Mouse (Mus musculus) heart, postnatal 0 days (tissue): ENCODE data around the gene Crcp.

Experiments
- CTCF ChIP-seq: IDR thresholded peaks from 2 replicates; pipeline ENCODE4 v1.5.1; 2016; ENCODE audit warnings: antibody characterized with exemption, control low read depth, low read depth
- EP300 ChIP-seq: IDR thresholded peaks from 2 replicates; pipeline ENCODE4 v1.6.1; 2016; ENCODE audit warnings: antibody characterized with exemption, low read depth

DNA sequence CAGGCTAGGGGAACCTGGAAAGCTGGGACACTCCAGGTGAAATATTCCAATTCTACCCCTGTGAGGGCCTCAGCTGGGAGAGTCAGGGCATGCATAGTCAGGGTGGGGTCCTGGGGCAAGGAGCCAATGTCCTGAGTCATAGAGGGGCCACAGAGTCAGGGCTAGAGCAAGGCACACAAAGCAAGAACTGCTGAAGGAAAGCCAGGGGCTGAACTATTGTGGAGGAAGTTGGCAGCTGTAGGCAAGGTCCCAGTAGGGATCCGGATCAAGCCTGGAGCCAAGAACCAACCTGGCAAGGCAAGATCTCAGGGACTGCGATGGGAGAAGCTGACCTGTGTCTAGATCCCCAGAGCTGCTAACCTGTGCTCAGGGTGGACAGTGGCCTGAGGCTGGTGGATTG is 34.7 kb downstream of the Crcp start:
- TF ChIP-seq CTCF (no peak), EP300 (no peak)
